Mouse (Mus musculus): ENCODE measurements at regions not wholly inside any gene's neighbourhood (a gene's known extent, or its start where the extent isn't known, plus 50 kb on each side); places are given as distances from the start of the nearest gene placed in this dataset.
"Not testable (repeated sequence)": the region's sequence is repeated elsewhere in the genome, so short reads cannot be mapped to it uniquely, and the experiment has no call there.

GRCm38 (mm10) chr13:52239563-52239962 is 291.5 kb downstream of the Diras2 start:
- Histone ChIP-seq H3K4me1 (replicated peaks) (peaks cover 7% of the 10 kb centered on the region; the same call in 1 of the 2 replicates), H3K27ac (no peak overlapping the region), H3K4me3 (no peak overlapping the region), H3K36me3 (no peaks in the 10 kb centered on the region), H3K9me3 (no peaks in the 10 kb centered on the region), H3K27me3 (ENCODE audit: insufficient read depth, poor library complexity, severe bottlenecking) (no peaks in the 10 kb centered on the region)
- DNase-seq (ENCODE audit: low spot score), result no peak
- WGBS, result 95% methylated on average over 1 of the region's 1 CpGs

DNA sequence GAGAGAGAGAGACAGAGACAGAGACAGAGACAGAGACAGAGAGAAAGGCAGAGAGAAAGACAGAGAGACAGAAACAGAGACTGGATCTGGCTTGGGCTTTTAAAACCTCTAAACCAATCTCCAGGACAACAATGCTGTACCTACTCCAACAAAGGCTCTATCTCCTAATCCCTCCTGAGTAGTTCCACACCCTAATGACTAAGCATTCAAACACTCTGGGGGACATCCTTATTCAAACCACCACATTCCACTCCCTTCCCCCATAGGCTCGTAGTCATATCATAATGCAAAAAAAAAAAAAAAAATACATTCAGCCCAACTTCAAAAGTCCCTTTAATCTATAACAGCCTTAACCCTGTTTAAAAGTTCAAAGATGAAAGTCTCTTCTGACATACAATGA is 289.3 kb downstream of the Diras2 start:
- H3K27ac ChIP-seq, result no peak overlapping the region
- WGBS, result 41% methylated on average over 1 of the region's 1 CpGs
- peaks cover 3% of the 10 kb centered on the region; the same call in 1 of the 2 replicates for H3K4me1 ChIP-seq (replicated peaks)
- H3K9me3 ChIP-seq, result no peaks in the 10 kb centered on the region
- H3K4me3 ChIP-seq, result no peak overlapping the region
- no peak for DNase-seq (ENCODE audit: low spot score)
- H3K36me3 ChIP-seq, result no peaks in the 10 kb centered on the region
- H3K27me3 ChIP-seq (ENCODE audit: insufficient read depth, poor library complexity, severe bottlenecking), result no peaks in the 10 kb centered on the region

DNA sequence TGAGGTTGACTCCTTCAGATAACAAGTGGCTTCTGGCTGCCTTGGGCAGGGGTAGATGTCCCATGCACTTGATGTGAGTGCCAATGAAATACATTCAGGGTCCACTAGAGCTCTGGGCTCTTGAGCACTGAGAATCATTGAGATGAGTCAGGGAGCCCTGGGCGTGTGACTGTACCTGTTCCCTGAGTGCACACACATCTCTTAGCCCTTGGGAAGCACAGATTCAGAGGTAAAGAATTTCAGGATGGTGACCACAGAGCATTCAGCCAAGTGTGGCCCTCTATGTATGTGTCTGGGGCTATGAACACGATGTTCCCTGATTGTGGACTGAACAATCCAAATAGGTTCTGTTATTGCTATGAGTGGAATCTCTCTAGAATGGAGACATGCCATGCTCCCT is 281.6 kb downstream of the Diras2 start:
- peaks cover 3% of the 10 kb centered on the region; the same call in 1 of the 2 replicates for H3K27me3 ChIP-seq (ENCODE audit: insufficient read depth, poor library complexity, severe bottlenecking)
- 83% methylated on average over 2 of the region's 2 CpGs for WGBS
- no peak for DNase-seq (ENCODE audit: low spot score)
- H3K4me3 ChIP-seq, result no peak overlapping the region
- peaks cover 1% of the 10 kb centered on the region; the same call in 1 of the 2 replicates for H3K4me1 ChIP-seq (replicated peaks)
- no peaks in the 10 kb centered on the region for H3K36me3 ChIP-seq
- no peak overlapping the region for H3K27ac ChIP-seq
- no peaks in the 10 kb centered on the region for H3K9me3 ChIP-seq

GRCm38 (mm10) chr13:52250371-52250770 is 280.7 kb downstream of the Diras2 start:
- Histone ChIP-seq H3K4me1 (replicated peaks) (no peaks in the 10 kb centered on the region), H3K9me3 (no peaks in the 10 kb centered on the region), H3K36me3 (no peaks in the 10 kb centered on the region), H3K27me3 (ENCODE audit: insufficient read depth, poor library complexity, severe bottlenecking) (peaks cover 3% of the 10 kb centered on the region; the same call in 1 of the 2 replicates), H3K27ac (no peak overlapping the region), H3K4me3 (no peak overlapping the region)
- no peak for DNase-seq (ENCODE audit: low spot score)
- 67% methylated on average over 4 of the region's 4 CpGs for WGBS

GRCm38 (mm10) chr13:52252303-52252702 is 278.8 kb downstream of the Diras2 start:
- no peaks in the 10 kb centered on the region for H3K36me3 ChIP-seq
- H3K4me1 ChIP-seq (replicated peaks), result 0 out of 2 replicates have a peak, but pooled peaks cover 4% of the 10 kb centered on the region
- no peak overlapping the region for H3K4me3 ChIP-seq
- H3K9me3 ChIP-seq, result no peaks in the 10 kb centered on the region
- H3K27me3 ChIP-seq (ENCODE audit: insufficient read depth, poor library complexity, severe bottlenecking), result peaks cover 3% of the 10 kb centered on the region; the same call in 1 of the 2 replicates
- 49% methylated on average over 4 of the region's 4 CpGs for WGBS
- DNase-seq (ENCODE audit: low spot score), result no peak
- no peak overlapping the region for H3K27ac ChIP-seq

DNA sequence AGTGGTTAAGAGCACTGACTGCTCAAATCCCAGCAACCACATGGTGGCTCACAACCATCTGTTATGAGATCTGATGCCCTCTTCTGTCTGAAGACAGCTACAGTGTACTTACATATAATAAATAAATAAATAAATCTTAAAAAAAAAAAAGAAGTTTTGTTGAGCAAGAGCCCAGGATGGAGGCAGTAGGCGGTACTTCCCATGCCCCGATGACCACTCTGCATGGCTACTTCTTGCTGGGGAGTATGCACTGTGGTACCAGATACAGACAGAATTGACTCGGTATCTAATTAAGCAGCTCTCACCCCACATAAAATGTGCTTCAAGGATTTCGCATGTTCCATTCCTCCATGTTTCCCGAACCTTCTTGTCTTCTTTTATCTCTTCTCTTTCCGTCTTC is 278.4 kb downstream of the Diras2 start:
- H3K27ac ChIP-seq; H3K27me3 ChIP-seq (ENCODE audit: insufficient read depth, poor library complexity, severe bottlenecking); H3K4me3 ChIP-seq; H3K9me3 ChIP-seq; H3K36me3 ChIP-seq; H3K4me1 ChIP-seq (replicated peaks); DNase-seq (ENCODE audit: low spot score): not testable (repeated sequence)
- WGBS, result 37% methylated on average over 6 of the region's 6 CpGs

DNA sequence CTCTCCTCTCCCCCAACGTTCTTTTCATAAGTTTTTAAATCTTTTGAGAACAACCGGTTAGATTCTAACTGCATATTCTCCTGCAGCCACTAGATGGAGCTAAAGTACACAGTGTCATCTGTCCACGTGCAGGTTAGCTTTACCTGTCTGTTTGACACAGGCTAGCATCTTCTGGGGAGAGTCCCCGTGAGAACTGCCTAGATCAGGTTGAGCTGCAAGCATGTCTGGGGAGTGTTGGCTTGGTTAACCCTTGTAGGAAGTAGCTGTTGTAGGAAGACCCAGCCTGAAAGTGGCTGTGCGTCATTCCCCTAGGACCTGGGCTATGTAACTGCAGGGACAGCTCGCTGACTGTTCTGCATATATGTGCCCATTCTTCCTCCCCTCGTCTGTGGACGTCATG is 277.9 kb downstream of the Diras2 start:
- Histone ChIP-seq H3K4me3 (no peak overlapping the region), H3K27ac (no peak overlapping the region), H3K27me3 (ENCODE audit: insufficient read depth, poor library complexity, severe bottlenecking) (peaks cover 3% of the 10 kb centered on the region; the same call in 1 of the 2 replicates), H3K9me3 (no peaks in the 10 kb centered on the region), H3K36me3 (no peaks in the 10 kb centered on the region), H3K4me1 (replicated peaks) (0 out of 2 replicates have a peak, but pooled peaks cover 4% of the 10 kb centered on the region)
- peak; percentile 8 for DNase-seq (ENCODE audit: low spot score)
- WGBS, result 34% methylated on average over 8 of the region's 8 CpGs

DNA sequence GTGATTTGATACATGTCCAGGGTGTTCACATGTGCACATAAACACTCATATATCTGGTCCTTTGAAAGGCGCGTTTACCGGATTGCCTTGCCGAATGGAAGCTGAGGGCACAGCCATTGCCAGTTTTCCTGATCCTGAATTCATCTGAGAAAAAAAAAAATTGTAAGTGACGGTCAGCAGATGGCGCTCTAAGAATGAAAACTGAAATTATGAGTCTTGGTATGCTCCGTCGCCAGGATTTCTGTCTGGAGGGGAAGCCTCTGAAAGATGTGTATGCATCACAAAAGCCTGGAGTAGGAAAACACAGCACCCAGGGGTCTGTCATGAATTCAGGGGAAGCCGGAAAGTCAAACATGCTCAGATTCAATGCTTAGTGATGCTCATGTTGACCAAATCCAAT is 276.9 kb downstream of the Diras2 start:
- Histone ChIP-seq H3K27ac (no peak overlapping the region), H3K4me3 (no peak overlapping the region), H3K4me1 (replicated peaks) (0 out of 2 replicates have a peak, but pooled peaks cover 4% of the 10 kb centered on the region), H3K9me3 (no peaks in the 10 kb centered on the region), H3K36me3 (no peaks in the 10 kb centered on the region), H3K27me3 (ENCODE audit: insufficient read depth, poor library complexity, severe bottlenecking) (peaks cover 3% of the 10 kb centered on the region; the same call in 1 of the 2 replicates)
- 21% methylated on average over 9 of the region's 9 CpGs for WGBS
- DNase-seq (ENCODE audit: low spot score), result peak; percentile 56

- H3K4me1 ChIP-seq (replicated peaks), result 0 out of 2 replicates have a peak, but pooled peaks cover 4% of the 10 kb centered on the region
- H3K27me3 ChIP-seq (ENCODE audit: insufficient read depth, poor library complexity, severe bottlenecking), result no peaks in the 10 kb centered on the region
- DNase-seq (ENCODE audit: low spot score), result peak; percentile 31
- H3K9me3 ChIP-seq, result no peaks in the 10 kb centered on the region
- no peaks in the 10 kb centered on the region for H3K36me3 ChIP-seq
- H3K27ac ChIP-seq, result no peak overlapping the region
- WGBS, result 66% methylated on average over 5 of the region's 5 CpGs
- H3K4me3 ChIP-seq, result no peak overlapping the region
Observed at GRCm38 (mm10) chr13:52255697-52256096, 275.4 kb downstream of the Diras2 start.

GRCm38 (mm10) chr13:52258373-52258772 is 272.7 kb downstream of the Diras2 start:
- Histone ChIP-seq H3K36me3 (no peaks in the 10 kb centered on the region), H3K27ac (no peak overlapping the region), H3K27me3 (ENCODE audit: insufficient read depth, poor library complexity, severe bottlenecking) (no peaks in the 10 kb centered on the region), H3K4me1 (replicated peaks) (0 out of 2 replicates have a peak, but pooled peaks cover 4% of the 10 kb centered on the region), H3K4me3 (no peak overlapping the region), H3K9me3 (no peaks in the 10 kb centered on the region)
- no peak for DNase-seq (ENCODE audit: low spot score)
- WGBS, result 90% methylated on average over 8 of the region's 8 CpGs

GRCm38 (mm10) chr13:52262949-52263550 is 268.0 kb downstream of the Diras2 start:
- no peak overlapping the region for H3K27ac ChIP-seq
- no peaks in the 10 kb centered on the region for H3K9me3 ChIP-seq
- H3K27me3 ChIP-seq (ENCODE audit: insufficient read depth, poor library complexity, severe bottlenecking), result no peaks in the 10 kb centered on the region
- 92% methylated on average over 14 of the region's 14 CpGs for WGBS
- no peak for DNase-seq (ENCODE audit: low spot score)
- H3K36me3 ChIP-seq, result no peaks in the 10 kb centered on the region
- no peaks in the 10 kb centered on the region for H3K4me1 ChIP-seq (replicated peaks)
- H3K4me3 ChIP-seq, result no peak overlapping the region

DNA sequence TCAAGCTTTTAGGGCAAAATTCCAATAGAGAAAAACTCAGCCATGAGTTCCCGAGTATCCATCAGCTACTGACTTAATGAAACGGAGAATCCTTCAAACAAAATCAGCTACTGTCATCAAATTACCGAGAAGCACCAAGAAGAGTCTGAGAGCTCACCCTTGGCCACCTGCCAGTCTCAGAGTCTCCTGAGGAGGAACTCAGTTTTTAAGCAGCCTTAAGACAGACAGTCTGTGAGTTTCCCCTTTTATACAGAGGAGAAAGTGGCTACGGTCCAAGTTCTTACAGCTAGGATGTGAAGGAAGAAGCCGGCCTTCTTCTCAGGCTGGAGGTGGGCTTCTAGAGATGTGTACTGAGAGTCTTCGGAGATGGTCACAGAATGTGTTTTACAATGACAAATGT is 262.8 kb downstream of the Diras2 start:
- no peaks in the 10 kb centered on the region for H3K27me3 ChIP-seq (ENCODE audit: insufficient read depth, poor library complexity, severe bottlenecking)
- no peak overlapping the region for H3K4me3 ChIP-seq
- 88% methylated on average over 6 of the region's 6 CpGs for WGBS
- no peaks in the 10 kb centered on the region for H3K9me3 ChIP-seq
- H3K27ac ChIP-seq, result no peak overlapping the region
- H3K4me1 ChIP-seq (replicated peaks), result no peaks in the 10 kb centered on the region
- no peaks in the 10 kb centered on the region for H3K36me3 ChIP-seq
- no peak for DNase-seq (ENCODE audit: low spot score)

- Histone ChIP-seq H3K4me1 (replicated peaks) (peaks cover 4% of the 10 kb centered on the region), H3K27ac (no peak overlapping the region), H3K36me3 (no peaks in the 10 kb centered on the region)
Observed at GRCm38 (mm10) chr13:52273502-52274246, 257.4 kb downstream of the Diras2 start.

More at GRCm38 (mm10) chr13:52273502-52274246, 257.4 kb downstream of the Diras2 start:
- WGBS, result 89% methylated on average over 19 of the region's 19 CpGs
- peaks cover 7% of the 10 kb centered on the region; the same call in 1 of the 2 replicates for H3K27me3 ChIP-seq (ENCODE audit: insufficient read depth, poor library complexity, severe bottlenecking)
- no peak for DNase-seq (ENCODE audit: low spot score)
- H3K9me3 ChIP-seq, result no peaks in the 10 kb centered on the region
- no peak overlapping the region for H3K4me3 ChIP-seq

Data from hindbrain, embryonic 10.5 days (tissue).